Mouse (Mus musculus) midbrain, postnatal 0 days (tissue): Measurements from ENCODE around the gene Dtymk. TPM values are rescaled to one million over a fixed set of nuclear protein-coding genes. Genes with fewer than 3 reads are reported as not detected.

Source experiments
- ATAC-seq: fragments of 200-750 bp; cut with Nextera tagmentation; 2 replicates; pipeline ENCODE4 v1.8.0; 2017; ENCODE audit warnings: moderate number of reproducible peaks, mild to moderate bottlenecking, moderate TSS enrichment, moderate library complexity; ENCODE audit not compliant: low FRiP score
- DNase-seq: peaks from one replicate; pipeline ENCODE4 v3.0.0-alpha.2; 2015; ENCODE audit warnings: low spot score
- H3K27ac ChIP-seq: fragments of 300-500 bp; sonication (generic); 2 replicates; pipeline ENCODE4 v1.5.1; 2014; ENCODE audit warnings: low read depth, mild to moderate bottlenecking, low read length, mixed read lengths
- H3K27me3 ChIP-seq: fragments of 300-500 bp; sonication (generic); 2 replicates; pipeline ENCODE4 v1.6.1; 2014; ENCODE audit warnings: low read length, control low read depth, mixed read lengths; ENCODE audit not compliant: insufficient read depth
- H3K36me3 ChIP-seq: fragments of 300-500 bp; sonication (generic); 2 replicates; pipeline ENCODE4 v1.6.1; 2014; ENCODE audit warnings: low read length, control low read depth, mixed read lengths; ENCODE audit not compliant: insufficient read depth
- H3K4me1 ChIP-seq: fragments of 300-500 bp; sonication (generic); 2 replicates; pipeline ENCODE4 v1.6.1; 2014; ENCODE audit warnings: mild to moderate bottlenecking, control low read depth, antibody characterized with exemption, low read length, mixed read lengths; ENCODE audit not compliant: insufficient read depth
- H3K4me2 ChIP-seq: fragments of 300-500 bp; sonication (generic); 2 replicates; pipeline ENCODE4 v1.6.1; 2014; ENCODE audit warnings: low read depth, mild to moderate bottlenecking, low read length, mixed read lengths; ENCODE audit not compliant: poor library complexity, severe bottlenecking
- H3K4me3 ChIP-seq: fragments of 300-500 bp; sonication (generic); 2 replicates; pipeline ENCODE4 v1.5.1; 2014; ENCODE audit warnings: low read depth, mild to moderate bottlenecking, low read length, moderate library complexity
- H3K9ac ChIP-seq: fragments of 300-500 bp; sonication (generic); replicated peaks from 2 replicates; pipeline ENCODE4 v1.6.1; 2014; ENCODE audit warnings: mild to moderate bottlenecking, low read length, moderate library complexity, mixed read lengths; ENCODE audit not compliant: poor library complexity, severe bottlenecking
- H3K9me3 ChIP-seq: fragments of 300-500 bp; sonication (generic); 2 replicates; pipeline ENCODE4 v1.6.1; 2016; ENCODE audit warnings: low read length, control low read depth
- CTCF ChIP-seq: IDR thresholded peaks from 2 replicates; pipeline ENCODE4 v1.5.1; 2016; ENCODE audit warnings: antibody characterized with exemption, mild to moderate bottlenecking
- WGBS: fragments of 180-500 bp; shearing (Covaris S2); extraction: QIAGEN DNeasy Blood & Tissue Kit; methylation state at CpG from one replicate; pipeline ENCODE4 v1.1.7; 2014; 5-methylcytosine and 5-hydroxymethylcytosine counted together
- polyA plus RNA-seq: library from polyadenylated mRNA; unstranded; fragments of >200 nt; fragmentation: Nextera tagmentation; extraction: Ambion mirVana; gene quantifications from 2 replicates; pipeline ENCODE4 v1.2.1, GENCODE M21; 2015
- total RNA-seq: library from RNA; depleted of rRNA; stranded (reverse); fragments of >200 nt; gene quantifications from 2 replicates; pipeline ENCODE4 v1.2.3, GENCODE M21; 2014

Dtymk gene
- total and polyA plus RNA-seq, 2 experiments from 2014 or later, result 66.8 to 109 TPM

- Histone ChIP-seq H3K9me3 (no peaks in the 10 kb centered on the region), H3K4me2 (peak overlapping the region; percentile 57), H3K36me3 (peaks cover 8% of the 10 kb centered on the region; the same call in 1 of the 2 replicates), H3K27ac (peak overlapping the region; percentile 68; the same call in 1 of the 2 replicates), H3K27me3 (no peaks in the 10 kb centered on the region), H3K9ac (peak overlapping the region; percentile 75), H3K4me1 (peaks cover 7% of the 10 kb centered on the region; the same call in 1 of the 2 replicates), H3K4me3 (peak overlapping the region; percentile 67)
- 78% methylated on average over 21 of the region's 21 CpGs for WGBS
- ATAC-seq (no peak), DNase-seq (no peak)
- no peak for TF ChIP-seq CTCF
Observed at GRCm38 (mm10) chr1:93800670-93801503, 847 bp downstream of the Dtymk start.

- no peak for TF ChIP-seq CTCF
- peaks cover 31% of the 10 kb centered on the region for H3K36me3 ChIP-seq
- 73% methylated on average over 8 of the region's 8 CpGs for WGBS
- no peak for ATAC-seq
- H3K4me1 ChIP-seq, result no peaks in the 10 kb centered on the region
- H3K4me2 ChIP-seq, result no peak overlapping the region
- no peak overlapping the region for H3K4me3 ChIP-seq
- H3K27me3 ChIP-seq, result no peaks in the 10 kb centered on the region
- no peak overlapping the region for H3K27ac ChIP-seq
- no peak for DNase-seq
- no peak overlapping the region for H3K9ac ChIP-seq
- no peaks in the 10 kb centered on the region for H3K9me3 ChIP-seq
Observed at GRCm38 (mm10) chr1:93795886-93796285, 5.8 kb downstream of the Dtymk start.

- Histone ChIP-seq H3K4me3 (no peak overlapping the region), H3K9me3 (no peaks in the 10 kb centered on the region), H3K9ac (no peak overlapping the region), H3K4me1 (no peaks in the 10 kb centered on the region), H3K4me2 (no peak overlapping the region), H3K36me3 (peaks cover 37% of the 10 kb centered on the region), H3K27ac (no peak overlapping the region), H3K27me3 (no peaks in the 10 kb centered on the region)
- no peak for DNase-seq
- WGBS, result 95% methylated on average over 8 of the region's 8 CpGs
- TF ChIP-seq CTCF, result no peak
- no peak for ATAC-seq
Observed at GRCm38 (mm10) chr1:93794526-93794925, 7.2 kb downstream of the Dtymk start.

GRCm38 (mm10) chr1:93786912-93787311 lies 14.8 kb downstream of the Dtymk start:
- no peaks in the 10 kb centered on the region for H3K9me3 ChIP-seq
- WGBS, result 95% methylated on average over 2 of the region's 2 CpGs
- no peak overlapping the region for H3K9ac ChIP-seq
- no peak overlapping the region for H3K4me2 ChIP-seq
- H3K27me3 ChIP-seq, result no peaks in the 10 kb centered on the region
- H3K4me1 ChIP-seq, result no peaks in the 10 kb centered on the region
- ATAC-seq, result no peak
- H3K4me3 ChIP-seq, result no peak overlapping the region
- TF ChIP-seq CTCF, result no peak
- DNase-seq, result no peak
- H3K36me3 ChIP-seq, result peaks cover 66% of the 10 kb centered on the region
- H3K27ac ChIP-seq, result no peak overlapping the region

- no peak for ATAC-seq
- no peaks in the 10 kb centered on the region for H3K9me3 ChIP-seq
- H3K36me3 ChIP-seq, result peaks cover 60% of the 10 kb centered on the region
- no peak for TF ChIP-seq CTCF
- no peak overlapping the region for H3K27ac ChIP-seq
- H3K4me3 ChIP-seq, result no peak overlapping the region
- DNase-seq, result no peak
- H3K9ac ChIP-seq, result no peak overlapping the region
- no peaks in the 10 kb centered on the region for H3K4me1 ChIP-seq
- WGBS, result 82% methylated on average over 5 of the region's 5 CpGs
- H3K27me3 ChIP-seq, result no peaks in the 10 kb centered on the region
- H3K4me2 ChIP-seq, result no peak overlapping the region
Observed at GRCm38 (mm10) chr1:93776686-93777085, 25.0 kb downstream of the Dtymk start.

GRCm38 (mm10) chr1:93769901-93770300 lies 31.8 kb downstream of the Dtymk start:
- DNase-seq (no peak), ATAC-seq (no peak)
- Histone ChIP-seq H3K9ac (no peak overlapping the region), H3K4me1 (no peaks in the 10 kb centered on the region), H3K4me2 (no peak overlapping the region), H3K27ac (no peak overlapping the region), H3K4me3 (no peak overlapping the region), H3K9me3 (no peaks in the 10 kb centered on the region), H3K27me3 (no peaks in the 10 kb centered on the region), H3K36me3 (peaks cover 15% of the 10 kb centered on the region)
- WGBS, result 98% methylated on average over 3 of the region's 3 CpGs
- no peak for TF ChIP-seq CTCF
